Mouse (Mus musculus) brown adipose tissue, adult 24 weeks (tissue): ENCODE results near the gene Fbxo10. TPM values are rescaled to one million over a fixed set of nuclear protein-coding genes. Genes with fewer than 3 reads are reported as not detected.

Experiments
- H3K27ac ChIP-seq: fragments of 200-500 bp; replicated peaks from 2 replicates; pipeline ENCODE4 v1.5.1; 2012; ENCODE audit warnings: low read depth, mild to moderate bottlenecking, low read length
- H3K4me1 ChIP-seq: fragments of 200-500 bp; 2 replicates; pipeline ENCODE4 v1.6.1; 2012; ENCODE audit warnings: low read length, mixed read lengths; ENCODE audit not compliant: control insufficient read depth, insufficient read depth, insufficient read length
- H3K4me3 ChIP-seq: fragments of 200-500 bp; 2 replicates; pipeline ENCODE4 v1.5.1; 2012; ENCODE audit warnings: low read depth, mild to moderate bottlenecking, low read length, moderate library complexity; ENCODE audit not compliant: insufficient read depth
- polyA plus RNA-seq: library from polyadenylated mRNA; stranded (reverse); fragments of >200 nt; gene quantifications from 2 replicates; pipeline ENCODE4 v1.2.4, GENCODE M21; 2012; ENCODE audit not compliant: missing spikeins, insufficient read depth, insufficient read length

The Fbxo10 gene
- polyA plus RNA-seq, 1 experiment = 1.1 TPM

DNA sequence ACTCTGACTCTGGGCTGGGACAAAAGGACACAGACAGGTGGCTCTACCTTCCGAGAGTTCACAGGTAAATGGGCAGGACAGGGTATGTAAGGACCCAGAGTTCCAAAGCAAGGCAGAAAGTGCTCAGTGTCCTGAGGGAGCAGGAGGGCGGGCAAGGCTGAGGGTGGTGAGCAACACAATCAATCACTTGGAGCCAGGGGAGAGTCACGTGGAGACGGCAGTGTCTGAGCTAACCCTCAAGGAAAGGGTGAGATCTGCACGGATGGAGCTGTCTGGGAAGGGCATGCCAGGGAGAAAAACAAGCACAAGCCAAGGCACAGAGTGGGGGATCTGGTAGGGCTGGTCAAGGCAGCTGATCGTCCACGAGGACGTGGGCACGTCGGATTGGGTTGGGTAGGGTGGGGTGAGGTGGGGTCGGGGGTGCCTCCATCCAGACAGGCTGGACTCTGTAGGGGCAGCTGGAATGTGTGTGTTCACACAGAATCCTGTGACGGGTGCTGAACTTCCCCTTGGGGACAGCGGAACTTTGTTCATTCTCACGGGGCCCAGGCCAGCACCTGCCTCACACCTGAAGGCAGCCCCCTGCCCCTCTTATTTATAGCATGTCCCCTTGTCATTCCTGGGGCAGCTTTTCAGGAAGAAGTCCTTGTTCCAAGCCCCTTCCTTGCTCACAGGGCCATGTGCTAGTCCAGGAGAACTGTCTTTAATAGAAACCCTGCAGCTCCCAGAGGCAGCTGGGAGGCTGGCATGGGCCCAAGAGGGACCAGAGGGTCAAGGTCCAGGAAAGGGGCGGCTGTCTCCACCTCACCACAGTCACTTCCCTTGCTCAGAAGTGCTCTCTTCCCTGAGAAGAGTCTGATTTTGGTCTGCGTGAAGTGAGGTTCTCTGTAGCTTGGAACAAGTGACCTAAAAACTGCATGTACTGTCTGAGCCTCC is 49.4 kb downstream of the Fbxo10 start:
- H3K4me1 ChIP-seq = no peaks in the 10 kb centered on the region
- H3K27ac ChIP-seq = no peak overlapping the region
- H3K4me3 ChIP-seq = no peak overlapping the region

GRCm38 (mm10) chr4:45032586-45032985 is 51.8 kb downstream of the Fbxo10 start:
- no peak overlapping the region for H3K4me3 ChIP-seq
- H3K27ac ChIP-seq = no peak overlapping the region
- H3K4me1 ChIP-seq = no peaks in the 10 kb centered on the region

DNA sequence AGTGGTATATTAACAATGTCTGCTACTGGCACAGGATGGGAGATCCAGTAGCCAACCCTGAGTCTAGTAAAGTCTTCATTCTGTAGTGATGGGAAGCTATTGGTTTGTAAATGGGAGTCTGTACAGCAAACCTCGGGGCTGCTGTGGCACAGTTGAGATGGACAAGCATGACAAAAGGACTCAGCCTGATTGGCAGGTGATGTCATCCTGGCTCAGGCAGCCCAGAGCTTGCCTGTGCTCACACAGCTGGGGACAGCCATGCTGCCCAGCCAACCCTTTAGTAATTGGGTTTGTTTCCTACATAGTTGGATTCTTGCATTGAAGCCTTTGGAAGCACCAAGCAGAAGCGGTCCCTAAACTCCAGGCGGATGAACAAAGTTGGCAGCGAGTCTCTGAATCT is 57.9 kb downstream of the Fbxo10 start:
- H3K4me3 ChIP-seq = no peak overlapping the region
- H3K4me1 ChIP-seq = no peaks in the 10 kb centered on the region
- no peak overlapping the region for H3K27ac ChIP-seq

- no peak overlapping the region for H3K27ac ChIP-seq
- peak overlapping the region; percentile 91 for H3K4me3 ChIP-seq
- peaks cover 2% of the 10 kb centered on the region; the same call in 1 of the 2 replicates for H3K4me1 ChIP-seq
Observed at GRCm38 (mm10) chr4:45019009-45019408, 65.4 kb downstream of the Fbxo10 start.

GRCm38 (mm10) chr4:45018452-45018980 is 65.9 kb downstream of the Fbxo10 start, which contains the start of gene Polr1e:
TSS of gene Polr1e (plus strand) at chr4:45018583.
- Histone ChIP-seq H3K27ac (no peak within 1 kb of the TSS; the same call in 1 of the 2 replicates), H3K4me1 (peaks cover 2% of the 10 kb centered on the region; the same call in 1 of the 2 replicates), H3K4me3 (peak within 1 kb of the TSS; percentile 91)

DNA sequence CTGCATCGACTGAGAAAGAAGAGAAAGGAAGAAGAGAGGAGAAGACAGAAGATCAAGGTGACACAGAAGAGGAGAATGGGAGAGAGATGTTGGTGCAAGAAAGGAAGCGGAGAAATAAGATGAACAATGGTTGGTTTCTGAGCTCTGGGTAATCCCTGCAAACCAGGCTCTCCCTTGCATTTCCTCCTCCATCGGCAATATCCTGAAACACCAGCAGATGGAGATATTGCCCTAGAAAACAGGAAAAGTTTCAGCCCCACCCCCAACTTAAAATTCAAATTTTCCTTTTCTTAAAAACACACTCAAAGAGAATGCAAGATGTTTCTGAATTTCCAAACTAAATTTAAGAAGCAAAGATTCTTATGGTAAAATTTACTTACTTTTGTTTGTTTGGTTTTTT is 68.8 kb downstream of the Fbxo10 start:
- no peak overlapping the region for H3K27ac ChIP-seq
- H3K4me1 ChIP-seq = peaks cover 2% of the 10 kb centered on the region; the same call in 1 of the 2 replicates
- no peak overlapping the region for H3K4me3 ChIP-seq

- H3K4me1 ChIP-seq = peaks cover 2% of the 10 kb centered on the region
- H3K27ac ChIP-seq = no peak overlapping the region
- H3K4me3 ChIP-seq = peak overlapping the region; percentile 84; the same call in 1 of the 2 replicates
Observed at GRCm38 (mm10) chr4:45013537-45013936, 70.9 kb downstream of the Fbxo10 start.

- Histone ChIP-seq H3K4me1 (peaks cover 2% of the 10 kb centered on the region), H3K4me3 (peak overlapping the region; percentile 84), H3K27ac (peak overlapping the region; percentile 88)
Observed at GRCm38 (mm10) chr4:45013031-45013431, 71.4 kb downstream of the Fbxo10 start.

DNA sequence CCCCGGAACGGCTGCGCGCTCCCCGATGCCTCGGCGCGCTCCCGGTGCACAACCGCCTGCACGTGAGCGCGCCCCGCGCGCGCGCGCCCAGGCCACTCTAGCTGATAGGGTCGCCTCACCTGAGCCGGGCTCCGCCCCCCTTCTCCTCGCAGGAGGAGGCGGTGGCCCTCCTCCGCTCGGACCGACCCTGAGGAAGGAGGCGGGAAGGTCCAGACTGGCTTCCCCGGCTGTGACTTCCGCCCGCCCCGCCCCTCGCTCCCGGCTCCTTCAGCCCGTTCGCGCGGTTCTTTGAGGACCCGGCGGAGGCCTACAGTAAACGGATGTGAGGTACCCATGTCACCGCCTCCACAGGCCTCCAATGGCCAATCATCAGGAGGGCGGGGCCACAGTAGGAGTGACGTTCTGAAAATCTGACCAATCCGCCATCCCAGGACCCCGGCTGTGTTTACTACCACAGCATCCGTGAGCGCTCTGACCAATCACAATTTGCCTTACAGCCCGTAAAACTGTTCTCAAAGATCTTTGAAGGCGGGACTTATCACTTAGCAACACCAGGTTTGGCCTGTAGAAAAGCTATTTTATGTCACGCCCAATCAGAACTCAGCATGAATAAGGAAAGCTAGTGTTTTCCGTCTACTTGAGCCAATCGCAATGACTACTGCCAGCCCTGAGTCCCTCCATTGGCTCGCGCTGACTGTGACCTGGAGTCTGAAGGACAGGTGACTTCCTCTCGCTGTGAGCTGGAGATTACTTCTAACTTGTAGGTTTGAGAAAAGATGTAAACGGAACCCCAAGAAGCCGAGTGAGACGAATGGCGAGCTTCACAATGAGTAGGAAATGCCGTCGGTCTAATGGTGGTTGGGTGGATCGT is 72.1 kb downstream of the Fbxo10 start, which contains the start of gene Zbtb5:
Zbtb5 (minus strand) TSS at position 308 of the 871 bp plus-strand sequence.
- Histone ChIP-seq H3K4me1 (peaks cover 2% of the 10 kb centered on the region), H3K27ac (peak within 1 kb of the TSS; percentile 88), H3K4me3 (peak within 1 kb of the TSS; percentile 84)

DNA sequence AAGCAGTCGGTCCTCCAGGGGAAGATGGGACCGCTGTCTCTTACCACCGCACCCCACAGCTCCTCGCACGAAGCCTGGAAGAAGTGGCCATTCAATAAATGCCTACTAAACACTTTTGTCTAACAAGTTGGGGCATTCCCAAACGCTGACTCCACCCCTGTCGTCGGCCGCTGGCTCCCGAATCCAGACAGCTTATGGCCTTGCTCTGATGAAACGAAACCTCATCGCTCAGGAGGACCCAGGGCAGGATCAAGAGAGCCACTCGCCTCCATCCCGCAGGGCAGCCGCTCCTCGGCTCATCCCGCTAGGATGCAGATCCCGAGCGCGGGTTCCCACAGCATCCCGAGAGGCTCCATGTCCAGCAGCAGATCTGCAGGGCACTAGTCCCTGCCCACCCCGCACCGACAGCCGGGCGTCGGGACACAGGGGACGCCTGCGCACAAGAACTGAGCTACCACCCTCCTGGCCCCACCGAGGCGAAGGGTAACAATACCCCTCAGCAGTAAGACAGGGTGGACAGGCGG is 72.8 kb downstream of the Fbxo10 start:
- Histone ChIP-seq H3K27ac (peak overlapping the region; percentile 25), H3K4me1 (peaks cover 2% of the 10 kb centered on the region), H3K4me3 (peak overlapping the region; percentile 77)

GRCm38 (mm10) chr4:45010806-45011415 is 73.5 kb downstream of the Fbxo10 start:
- peak overlapping the region; percentile 46 for H3K27ac ChIP-seq
- peak overlapping the region; percentile 77 for H3K4me3 ChIP-seq
- peaks cover 2% of the 10 kb centered on the region for H3K4me1 ChIP-seq

DNA sequence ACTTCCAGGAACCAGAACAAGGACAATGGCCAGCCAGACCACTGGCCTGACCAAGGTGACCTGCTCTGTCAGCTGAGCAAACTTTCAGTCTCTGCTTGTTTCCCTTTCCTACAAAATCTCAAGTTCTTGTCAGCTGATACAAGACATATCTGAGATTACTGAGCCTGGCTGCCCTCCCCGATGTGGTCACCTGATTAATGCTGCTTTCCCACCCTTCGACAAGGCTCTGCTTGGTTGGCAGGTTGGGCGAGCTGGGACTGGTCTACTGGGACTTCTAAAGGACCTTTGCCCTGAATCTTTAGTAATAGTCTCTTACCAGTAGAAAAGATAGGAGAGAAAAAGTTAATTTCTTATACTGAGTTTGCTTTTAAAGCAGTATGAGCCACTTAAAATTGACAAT is 79.0 kb downstream of the Fbxo10 start:
- H3K4me3 ChIP-seq = no peak overlapping the region
- peak overlapping the region; percentile 82 for H3K27ac ChIP-seq
- peaks cover 2% of the 10 kb centered on the region for H3K4me1 ChIP-seq

DNA sequence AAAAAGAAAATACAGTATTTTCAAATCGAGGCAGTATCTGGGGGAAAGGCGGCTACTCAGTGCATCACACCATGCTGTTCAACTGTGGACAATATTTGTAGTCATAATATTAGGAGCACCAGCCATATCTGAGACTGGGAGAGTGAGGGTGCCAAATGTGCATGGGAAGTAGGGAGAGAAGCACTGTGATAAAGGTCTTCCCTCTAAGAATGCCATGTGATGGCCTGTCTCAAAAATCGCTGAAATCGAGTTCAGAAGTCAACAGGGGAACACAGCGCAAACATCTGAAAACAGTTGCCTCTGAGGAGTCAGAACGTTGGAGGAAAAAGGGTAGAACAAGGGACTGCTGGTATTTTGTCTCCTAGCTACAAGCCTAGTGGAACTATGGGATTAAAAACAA is 84.4 kb downstream of the Fbxo10 start:
- Histone ChIP-seq H3K4me1 (0 out of 2 replicates have a peak, but pooled peaks cover 8% of the 10 kb centered on the region), H3K27ac (0 out of 2 replicates have a peak overlapping the region, but pooled peaks have one; percentile 14), H3K4me3 (no peak overlapping the region)

- Histone ChIP-seq H3K4me3 (no peak overlapping the region), H3K27ac (no peak overlapping the region), H3K4me1 (0 out of 2 replicates have a peak, but pooled peaks cover 8% of the 10 kb centered on the region)
Observed at GRCm38 (mm10) chr4:44998071-44998470, 86.3 kb downstream of the Fbxo10 start.
